Mouse (Mus musculus): ENCODE measurements at regions not wholly inside any gene's neighbourhood (a gene's known extent, or its start where the extent isn't known, plus 50 kb on each side); places are given as distances from the start of the nearest gene placed in this dataset.

GRCm38 (mm10) chr1:94147015-94147414, 94.7 kb upstream of the Pdcd1 start:
- TF ChIP-seq NRF1 (IDR thresholded peaks at IDR 0.05; ENCODE audit: low read depth, low read length) (no peak), CTCF (conservative IDR thresholded peaks at IDR 0.05 in 1 of 2, IDR thresholded peaks at IDR 0.05 in 1 of 2; ENCODE audit: low read depth in 2 of 2, low read length in 2 of 2) (no peak), RCOR1 (conservative IDR thresholded peaks at IDR 0.05; ENCODE audit: low read depth, low read length) (no peak), POLR2A (IDR thresholded peaks at IDR 0.05; ENCODE audit: low read depth, low read length) (no peak), CHD2 (IDR thresholded peaks at IDR 0.05; ENCODE audit: low read length) (no peak), EP300 (IDR thresholded peaks at IDR 0.05; ENCODE audit: low read length) (no peak), MAFK (IDR thresholded peaks at IDR 0.05; ENCODE audit: insufficient replicate concordance, low read length) (no peak)

Measured in CH12.LX (cell line).